Mouse (Mus musculus): ENCODE measurements at regions not wholly inside any gene's neighbourhood (a gene's known extent, or its start where the extent isn't known, plus 50 kb on each side); places are given as distances from the start of the nearest gene placed in this dataset.

GRCm38 (mm10) chr4:153632551-153632950, 149.9 kb upstream of the Ajap1 start:
- no peak for TF ChIP-seq CTCF (IDR thresholded peaks at IDR 0.05; ENCODE audit: low read depth)
- TF ChIP-seq EP300 (optimal IDR thresholded peaks at IDR 0.05), result no peak
